Mouse (Mus musculus): ENCODE data around the gene Ccdc88c. TPM values are rescaled to one million over a fixed set of nuclear protein-coding genes. Genes with fewer than 3 reads are reported as not detected.

Ccdc88c gene
- polyA plus RNA-seq, 1 experiment from 2014 or later = 12.0 TPM

DNA sequence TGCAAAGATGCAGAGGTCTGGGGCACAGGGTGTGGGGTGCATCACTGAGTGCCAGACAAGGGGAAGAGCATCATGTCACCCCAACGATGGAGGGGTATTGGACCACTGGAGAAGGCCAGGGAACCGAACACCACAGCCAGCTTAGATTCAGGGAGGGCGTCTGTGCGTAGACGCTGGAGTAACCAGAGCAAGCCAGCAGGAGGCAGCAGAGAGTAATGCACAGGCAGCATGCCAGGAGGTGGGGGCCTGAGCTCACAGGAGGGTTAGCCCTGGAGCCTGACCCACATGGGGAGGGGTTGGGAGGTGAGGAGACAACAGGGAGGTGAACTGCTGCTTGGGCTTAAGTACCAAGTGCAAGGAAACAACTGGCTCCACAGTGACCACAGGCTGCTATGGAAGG lies 70.8 kb downstream of the Ccdc88c start:
- Histone ChIP-seq H3K9ac (replicated peaks; ENCODE audit: low read length) (no peak overlapping the region), H3K4me1 (ENCODE audit: insufficient read depth, low read length) (peaks cover 30% of the 10 kb centered on the region), H3K4me2 (replicated peaks; ENCODE audit: low read depth, low read length) (no peak overlapping the region), H3K27ac (ENCODE audit: low read length) (peak overlapping the region; percentile 81; the same call in 1 of the 2 replicates), H3K4me3 (ENCODE audit: low read length) (no peak overlapping the region), H3K36me3 (ENCODE audit: insufficient read depth, low read length) (0 out of 2 replicates have a peak, but pooled peaks cover 3% of the 10 kb centered on the region), H3K9me3 (ENCODE audit: low read length) (no peaks in the 10 kb centered on the region), H3K27me3 (ENCODE audit: insufficient read depth, low read length) (no peaks in the 10 kb centered on the region)
- 21% methylated on average over 5 of the region's 5 CpGs for WGBS
- ATAC-seq (ENCODE audit: low FRiP score, low TSS enrichment) = peak; percentile 57

DNA sequence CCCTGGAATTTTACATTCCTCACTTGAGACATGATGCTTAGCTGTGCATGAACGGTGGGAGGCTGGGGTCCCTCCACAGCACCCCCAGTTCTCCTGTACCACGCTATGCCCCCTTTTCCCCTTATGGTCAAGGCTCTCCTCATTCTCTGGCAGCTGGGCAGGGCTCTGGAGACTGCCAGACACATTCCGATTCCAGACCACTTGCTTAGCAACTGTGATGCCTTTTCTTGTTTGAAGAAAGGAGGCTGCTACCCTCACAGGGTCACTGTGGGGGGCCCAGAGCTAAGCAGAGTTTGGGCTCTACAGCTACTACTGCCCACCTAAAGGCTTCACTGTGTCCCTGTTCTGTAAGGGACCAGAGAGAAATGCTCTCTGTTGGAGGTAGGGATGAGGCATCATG lies 71.6 kb downstream of the Ccdc88c start:
- 0 out of 2 replicates have a peak, but pooled peaks cover 6% of the 10 kb centered on the region for H3K36me3 ChIP-seq (ENCODE audit: insufficient read depth, low read length)
- no peak overlapping the region for H3K4me2 ChIP-seq (replicated peaks; ENCODE audit: low read depth, low read length)
- no peak overlapping the region for H3K4me3 ChIP-seq (ENCODE audit: low read length)
- H3K4me1 ChIP-seq (ENCODE audit: insufficient read depth, low read length) = peaks cover 32% of the 10 kb centered on the region
- WGBS = 66% methylated on average over 3 of the region's 3 CpGs
- H3K9me3 ChIP-seq (ENCODE audit: low read length) = no peaks in the 10 kb centered on the region
- no peak for ATAC-seq (ENCODE audit: low FRiP score, low TSS enrichment)
- H3K9ac ChIP-seq (replicated peaks; ENCODE audit: low read length) = no peak overlapping the region
- H3K27me3 ChIP-seq (ENCODE audit: insufficient read depth, low read length) = no peaks in the 10 kb centered on the region
- H3K27ac ChIP-seq (ENCODE audit: low read length) = no peak overlapping the region

DNA sequence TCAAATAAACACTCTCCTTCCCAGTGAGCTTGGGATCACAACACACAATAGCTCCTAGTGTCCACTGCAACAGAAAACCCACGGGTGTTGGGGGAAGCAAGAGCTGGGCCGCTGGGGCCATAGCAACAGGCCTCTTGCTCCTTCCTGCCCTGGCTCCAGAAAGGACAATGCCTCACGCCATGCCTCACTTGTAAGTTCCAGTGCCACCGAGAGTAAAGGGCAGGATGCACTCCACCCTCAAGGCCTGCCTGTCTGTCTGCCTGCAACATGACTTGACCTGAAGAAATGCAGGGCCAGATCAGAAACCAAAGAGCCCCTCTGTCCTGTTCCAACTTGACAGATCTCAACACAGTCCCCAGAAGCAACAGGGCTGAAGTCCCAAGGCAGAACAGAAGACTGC lies 72.0 kb downstream of the Ccdc88c start:
- H3K4me1 ChIP-seq (ENCODE audit: insufficient read depth, low read length) = peaks cover 33% of the 10 kb centered on the region
- no peaks in the 10 kb centered on the region for H3K27me3 ChIP-seq (ENCODE audit: insufficient read depth, low read length)
- 0 out of 2 replicates have a peak, but pooled peaks cover 6% of the 10 kb centered on the region for H3K36me3 ChIP-seq (ENCODE audit: insufficient read depth, low read length)
- H3K9ac ChIP-seq (replicated peaks; ENCODE audit: low read length) = no peak overlapping the region
- no peak overlapping the region for H3K4me2 ChIP-seq (replicated peaks; ENCODE audit: low read depth, low read length)
- H3K4me3 ChIP-seq (ENCODE audit: low read length) = no peak overlapping the region
- WGBS = 42% methylated on average over 4 of the region's 4 CpGs
- H3K9me3 ChIP-seq (ENCODE audit: low read length) = no peaks in the 10 kb centered on the region
- ATAC-seq (ENCODE audit: low FRiP score, low TSS enrichment) = no peak
- no peak overlapping the region for H3K27ac ChIP-seq (ENCODE audit: low read length)

DNA sequence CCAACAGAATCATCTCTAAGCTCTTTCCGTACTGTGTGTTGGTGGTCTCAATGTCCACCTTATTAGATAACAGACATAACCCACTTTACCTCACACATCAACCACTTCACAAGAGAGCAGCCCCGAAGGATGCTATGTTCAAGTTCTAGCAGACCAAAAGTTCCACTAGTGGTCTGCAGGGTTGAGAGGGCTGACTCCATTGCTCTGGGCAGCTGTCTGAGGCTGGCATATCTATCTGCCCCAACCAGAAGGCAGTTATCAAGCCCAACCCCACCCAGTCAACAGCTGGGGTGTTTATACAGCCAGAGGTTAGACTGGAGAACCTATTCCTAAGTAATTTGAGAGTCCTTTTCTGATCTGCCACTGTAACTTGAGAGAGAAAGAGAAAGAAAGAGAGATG lies 72.8 kb downstream of the Ccdc88c start:
- ATAC-seq (ENCODE audit: low FRiP score, low TSS enrichment) = no peak
- Histone ChIP-seq H3K36me3 (ENCODE audit: insufficient read depth, low read length) (0 out of 2 replicates have a peak, but pooled peaks cover 11% of the 10 kb centered on the region), H3K4me3 (ENCODE audit: low read length) (no peak overlapping the region), H3K4me2 (replicated peaks; ENCODE audit: low read depth, low read length) (no peak overlapping the region), H3K9me3 (ENCODE audit: low read length) (no peaks in the 10 kb centered on the region), H3K27ac (ENCODE audit: low read length) (no peak overlapping the region), H3K4me1 (ENCODE audit: insufficient read depth, low read length) (peaks cover 33% of the 10 kb centered on the region), H3K27me3 (ENCODE audit: insufficient read depth, low read length) (no peaks in the 10 kb centered on the region), H3K9ac (replicated peaks; ENCODE audit: low read length) (no peak overlapping the region)
- 84% methylated on average over 2 of the region's 2 CpGs for WGBS

DNA sequence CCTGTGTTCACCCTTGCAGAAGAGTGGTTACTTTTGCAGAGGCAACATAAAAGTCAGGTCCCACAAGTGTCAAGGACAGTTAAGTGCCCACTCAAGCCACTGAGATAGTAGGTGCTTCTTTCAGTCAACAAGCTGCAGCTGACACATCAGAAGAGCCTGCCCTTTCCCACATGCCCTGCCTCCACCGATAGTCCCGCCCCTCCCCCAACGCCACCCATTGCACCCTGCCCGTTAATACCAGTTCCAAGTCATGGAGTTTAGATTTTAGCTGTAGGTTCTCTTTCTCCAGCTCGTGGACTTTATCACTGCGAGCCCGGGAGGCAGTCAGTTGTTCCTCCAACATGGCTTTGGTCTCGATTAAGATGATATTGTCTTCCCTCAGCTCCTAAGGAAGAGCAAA lies 74.9 kb downstream of the Ccdc88c start:
- no peak for ATAC-seq (ENCODE audit: low FRiP score, low TSS enrichment)
- 86% methylated on average over 8 of the region's 8 CpGs for WGBS
- Histone ChIP-seq H3K4me3 (ENCODE audit: low read length) (no peak overlapping the region), H3K36me3 (ENCODE audit: insufficient read depth, low read length) (peaks cover 15% of the 10 kb centered on the region; the same call in 1 of the 2 replicates), H3K9me3 (ENCODE audit: low read length) (no peaks in the 10 kb centered on the region), H3K27ac (ENCODE audit: low read length) (no peak overlapping the region), H3K9ac (replicated peaks; ENCODE audit: low read length) (no peak overlapping the region), H3K4me1 (ENCODE audit: insufficient read depth, low read length) (peaks cover 17% of the 10 kb centered on the region), H3K27me3 (ENCODE audit: insufficient read depth, low read length) (no peaks in the 10 kb centered on the region), H3K4me2 (replicated peaks; ENCODE audit: low read depth, low read length) (no peak overlapping the region)

DNA sequence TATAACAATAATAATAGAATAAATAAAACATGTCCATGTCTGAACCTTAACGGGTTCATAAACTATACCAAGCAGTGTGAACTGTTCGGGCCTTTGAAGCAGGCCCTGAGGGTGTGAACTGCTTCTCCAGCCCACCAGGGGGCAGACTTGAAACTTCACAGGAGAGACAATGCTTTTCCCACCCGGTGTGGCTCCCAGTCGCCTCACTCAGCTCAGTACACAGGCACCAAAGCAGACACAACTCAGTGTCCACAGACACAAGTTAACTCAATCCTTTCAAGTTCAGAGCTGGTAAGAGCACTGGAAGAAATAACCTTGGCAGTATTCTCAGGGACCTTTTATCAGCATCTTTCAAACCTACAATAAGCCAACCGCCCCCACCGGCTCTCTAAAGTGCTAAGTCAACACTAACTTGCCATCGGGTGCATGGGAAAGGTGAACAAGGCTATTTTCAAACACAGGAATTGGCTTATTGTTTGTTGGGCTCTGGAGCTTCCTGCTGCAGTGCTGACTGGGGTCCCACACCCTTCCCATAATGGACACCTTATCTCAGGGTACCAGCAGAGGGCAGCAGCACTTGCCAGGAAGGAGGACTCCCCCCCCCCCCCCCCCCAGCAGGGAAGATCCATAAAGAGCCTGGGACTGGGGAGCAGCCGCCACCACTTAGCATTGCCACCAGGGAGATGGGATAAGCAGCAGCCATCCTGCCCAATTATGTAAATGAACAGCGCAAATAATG lies 76.5 kb downstream of the Ccdc88c start:
- peak; percentile 91 for ATAC-seq (ENCODE audit: low FRiP score, low TSS enrichment)
- WGBS = 40% methylated on average over 9 of the region's 9 CpGs
- Histone ChIP-seq H3K9me3 (ENCODE audit: low read length) (no peaks in the 10 kb centered on the region), H3K4me1 (ENCODE audit: insufficient read depth, low read length) (peaks cover 4% of the 10 kb centered on the region; the same call in 1 of the 2 replicates), H3K9ac (replicated peaks; ENCODE audit: low read length) (no peak overlapping the region), H3K4me3 (ENCODE audit: low read length) (no peak overlapping the region), H3K36me3 (ENCODE audit: insufficient read depth, low read length) (peaks cover 28% of the 10 kb centered on the region; the same call in 1 of the 2 replicates), H3K27me3 (ENCODE audit: insufficient read depth, low read length) (no peaks in the 10 kb centered on the region), H3K4me2 (replicated peaks; ENCODE audit: low read depth, low read length) (peak overlapping the region; percentile 16; the same call in 1 of the 2 replicates), H3K27ac (ENCODE audit: low read length) (peak overlapping the region; percentile 51)

DNA sequence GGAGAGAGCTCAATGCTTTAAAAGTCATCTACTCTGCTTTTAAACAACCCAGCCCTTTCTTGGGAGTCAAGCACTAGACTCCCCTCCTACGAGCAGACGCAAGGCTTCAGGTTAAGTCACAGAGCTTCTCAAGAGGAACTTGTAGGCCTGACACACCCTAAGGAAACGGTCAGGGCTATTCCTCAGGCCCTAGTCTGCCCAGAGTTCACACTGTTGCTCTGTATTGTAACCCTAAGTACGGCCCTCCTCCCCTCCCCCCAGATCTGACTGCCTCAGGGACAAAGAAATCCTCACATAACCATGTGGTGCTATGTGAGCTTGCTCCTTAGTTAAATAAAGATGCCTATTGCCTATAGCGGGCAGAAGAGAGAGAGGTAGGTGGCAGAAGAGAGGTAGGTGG lies 79.7 kb downstream of the Ccdc88c start:
- Histone ChIP-seq H3K27me3 (ENCODE audit: insufficient read depth, low read length) (no peaks in the 10 kb centered on the region), H3K27ac (ENCODE audit: low read length) (no peak overlapping the region), H3K4me1 (ENCODE audit: insufficient read depth, low read length) (peaks cover 4% of the 10 kb centered on the region; the same call in 1 of the 2 replicates), H3K9ac (replicated peaks; ENCODE audit: low read length) (no peak overlapping the region), H3K4me2 (replicated peaks; ENCODE audit: low read depth, low read length) (no peak overlapping the region), H3K36me3 (ENCODE audit: insufficient read depth, low read length) (peaks cover 47% of the 10 kb centered on the region), H3K9me3 (ENCODE audit: low read length) (no peaks in the 10 kb centered on the region), H3K4me3 (ENCODE audit: low read length) (no peak overlapping the region)
- 71% methylated on average over 5 of the region's 5 CpGs for WGBS
- no peak for ATAC-seq (ENCODE audit: low FRiP score, low TSS enrichment)

DNA sequence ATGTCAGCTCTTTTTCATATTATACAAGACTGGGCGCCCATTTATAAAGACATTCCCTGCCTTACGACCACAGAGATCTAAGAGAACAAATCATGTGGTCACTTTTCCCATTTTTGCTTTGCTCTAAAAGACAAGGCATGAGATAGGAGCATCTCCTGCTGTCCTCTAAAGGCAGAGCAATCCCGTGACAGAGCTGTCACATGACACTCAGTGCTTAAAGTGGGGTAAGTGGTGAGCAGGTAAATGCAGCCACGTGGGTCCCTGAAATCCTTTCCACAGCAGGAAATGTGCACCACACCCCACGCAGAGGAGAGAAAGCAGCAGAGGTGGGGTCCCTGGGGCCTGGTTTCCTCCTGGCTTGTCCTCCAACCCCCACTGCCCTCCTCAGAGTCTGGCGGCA lies 80.8 kb downstream of the Ccdc88c start:
- peaks cover 47% of the 10 kb centered on the region for H3K36me3 ChIP-seq (ENCODE audit: insufficient read depth, low read length)
- no peak overlapping the region for H3K4me3 ChIP-seq (ENCODE audit: low read length)
- no peaks in the 10 kb centered on the region for H3K9me3 ChIP-seq (ENCODE audit: low read length)
- peaks cover 4% of the 10 kb centered on the region; the same call in 1 of the 2 replicates for H3K4me1 ChIP-seq (ENCODE audit: insufficient read depth, low read length)
- WGBS = 83% methylated on average over 6 of the region's 6 CpGs
- no peaks in the 10 kb centered on the region for H3K27me3 ChIP-seq (ENCODE audit: insufficient read depth, low read length)
- H3K9ac ChIP-seq (replicated peaks; ENCODE audit: low read length) = no peak overlapping the region
- H3K4me2 ChIP-seq (replicated peaks; ENCODE audit: low read depth, low read length) = no peak overlapping the region
- no peak for ATAC-seq (ENCODE audit: low FRiP score, low TSS enrichment)
- no peak overlapping the region for H3K27ac ChIP-seq (ENCODE audit: low read length)

DNA sequence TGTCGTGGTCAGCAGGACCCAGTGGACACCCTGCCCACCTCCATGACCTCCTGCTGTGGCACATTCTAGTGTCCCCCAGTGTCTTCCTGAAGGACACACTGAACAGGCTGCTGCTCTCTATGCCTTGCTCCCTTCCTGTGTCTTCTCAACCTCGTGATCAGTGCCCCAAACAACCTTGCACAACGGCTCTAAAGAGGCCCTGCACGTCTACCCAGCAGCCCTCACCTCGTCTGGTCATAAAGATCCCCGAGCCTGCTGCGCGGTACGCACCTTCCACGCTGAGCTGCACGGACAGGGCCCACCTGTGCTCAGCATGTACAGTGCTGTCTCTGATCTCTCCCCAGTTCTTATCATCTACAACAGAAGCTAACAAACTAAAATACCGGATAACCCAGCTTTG lies 82.9 kb downstream of the Ccdc88c start:
- Histone ChIP-seq H3K9ac (replicated peaks; ENCODE audit: low read length) (no peak overlapping the region), H3K4me2 (replicated peaks; ENCODE audit: low read depth, low read length) (no peak overlapping the region), H3K27me3 (ENCODE audit: insufficient read depth, low read length) (no peaks in the 10 kb centered on the region), H3K9me3 (ENCODE audit: low read length) (no peaks in the 10 kb centered on the region), H3K36me3 (ENCODE audit: insufficient read depth, low read length) (peaks cover 39% of the 10 kb centered on the region), H3K27ac (ENCODE audit: low read length) (no peak overlapping the region), H3K4me3 (ENCODE audit: low read length) (no peak overlapping the region), H3K4me1 (ENCODE audit: insufficient read depth, low read length) (no peaks in the 10 kb centered on the region)
- no peak for ATAC-seq (ENCODE audit: low FRiP score, low TSS enrichment)
- 81% methylated on average over 12 of the region's 12 CpGs for WGBS

DNA sequence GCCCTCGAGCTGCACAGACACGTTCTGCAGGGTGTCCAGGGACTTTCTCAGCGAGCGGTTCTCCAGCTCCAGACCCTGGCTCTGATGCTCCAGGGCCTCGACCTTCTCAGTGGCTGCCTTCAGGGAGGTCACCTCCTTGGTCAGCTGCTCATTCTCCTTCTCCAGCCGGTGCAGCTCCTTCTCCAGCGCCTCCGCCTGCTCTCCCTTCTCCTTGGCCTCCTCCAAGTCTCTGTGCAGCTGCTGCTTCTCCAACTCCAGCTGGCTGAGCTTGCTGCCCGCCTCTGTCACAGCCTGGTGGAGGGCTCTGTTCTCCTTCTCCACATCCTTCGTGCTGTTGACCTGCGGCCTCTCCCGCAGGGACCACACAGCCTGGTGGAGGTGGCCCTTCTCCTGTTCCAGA lies 83.4 kb downstream of the Ccdc88c start:
- no peak overlapping the region for H3K4me3 ChIP-seq (ENCODE audit: low read length)
- H3K9ac ChIP-seq (replicated peaks; ENCODE audit: low read length) = no peak overlapping the region
- no peaks in the 10 kb centered on the region for H3K9me3 ChIP-seq (ENCODE audit: low read length)
- H3K4me1 ChIP-seq (ENCODE audit: insufficient read depth, low read length) = no peaks in the 10 kb centered on the region
- ATAC-seq (ENCODE audit: low FRiP score, low TSS enrichment) = peak; percentile 11; the same call in 1 of the 2 replicates
- 66% methylated on average over 12 of the region's 12 CpGs for WGBS
- H3K27ac ChIP-seq (ENCODE audit: low read length) = no peak overlapping the region
- H3K4me2 ChIP-seq (replicated peaks; ENCODE audit: low read depth, low read length) = no peak overlapping the region
- H3K36me3 ChIP-seq (ENCODE audit: insufficient read depth, low read length) = peaks cover 41% of the 10 kb centered on the region
- H3K27me3 ChIP-seq (ENCODE audit: insufficient read depth, low read length) = no peaks in the 10 kb centered on the region
